Mouse (Mus musculus): ENCODE data around the gene Cyb5d2.
A peak's percentile ranks its signal among the peaks of the same experiment; 100 is the strongest.
"Not testable (repeated sequence)": the region's sequence is repeated elsewhere in the genome, so short reads cannot be mapped to it uniquely, and the experiment has no call there.

Cyb5d2 gene

GRCm38 (mm10) chr11:72795455-72796295, at the start of gene Cyb5d2, which contains the start of gene Zzef1:
TSS of gene Cyb5d2 (minus strand) at chr11:72796142.
TSS of gene Zzef1 (plus strand) at chr11:72796226.
- peak; percentile 91 to 95 for DNase-seq

GRCm38 (mm10) chr11:72845526-72845925, 49.6 kb upstream of the Cyb5d2 start:
- DNase-seq, result no peak

GRCm38 (mm10) chr11:72843576-72843975, 47.6 kb upstream of the Cyb5d2 start:
- no peak for DNase-seq

- DNase-seq, result no peak
These were observed 46.8 kb upstream of the Cyb5d2 start for GRCm38 (mm10) chr11:72842731-72843130.

GRCm38 (mm10) chr11:72829869-72830268, 33.9 kb upstream of the Cyb5d2 start:
- no peak for DNase-seq

- DNase-seq, result no peak
These were observed 25.1 kb upstream of the Cyb5d2 start for GRCm38 (mm10) chr11:72821041-72821440.

GRCm38 (mm10) chr11:72818067-72818466, 22.1 kb upstream of the Cyb5d2 start:
- DNase-seq, result no peak

GRCm38 (mm10) chr11:72816859-72817258, 20.9 kb upstream of the Cyb5d2 start:
- DNase-seq, result no peak

GRCm38 (mm10) chr11:72814188-72814587, 18.2 kb upstream of the Cyb5d2 start:
- peak; percentile 5 to 13 for DNase-seq

- no peak for DNase-seq
These were observed 17.7 kb upstream of the Cyb5d2 start for GRCm38 (mm10) chr11:72813687-72814086.

- DNase-seq, result no peak
These were observed 12.1 kb upstream of the Cyb5d2 start for GRCm38 (mm10) chr11:72807992-72808391.

GRCm38 (mm10) chr11:72806556-72806955, 10.6 kb upstream of the Cyb5d2 start:
- DNase-seq, result no peak

- no peak for DNase-seq
These were observed 9.3 kb upstream of the Cyb5d2 start for GRCm38 (mm10) chr11:72805232-72805631.

- no peak for DNase-seq
These were observed 8.6 kb upstream of the Cyb5d2 start for GRCm38 (mm10) chr11:72804586-72804985.

- DNase-seq, result no peak
These were observed 7.1 kb upstream of the Cyb5d2 start for GRCm38 (mm10) chr11:72803038-72803437.

GRCm38 (mm10) chr11:72801182-72801581, 5.2 kb upstream of the Cyb5d2 start:
- DNase-seq, result no peak

GRCm38 (mm10) chr11:72798112-72798511, 2.2 kb upstream of the Cyb5d2 start:
- no peak for DNase-seq

- DNase-seq, result no peak
These were observed 914 bp upstream of the Cyb5d2 start for GRCm38 (mm10) chr11:72796773-72797338.

- no peak for DNase-seq
These were observed 350 bp upstream of the Cyb5d2 start for GRCm38 (mm10) chr11:72796296-72796687.

GRCm38 (mm10) chr11:72795149-72795454, 840 bp downstream of the Cyb5d2 start:
- DNase-seq, result no peak

- no peak for DNase-seq
These were observed 3.9 kb downstream of the Cyb5d2 start for GRCm38 (mm10) chr11:72792033-72792432.

GRCm38 (mm10) chr11:72782503-72782902, 13.4 kb downstream of the Cyb5d2 start:
- no peak for DNase-seq

GRCm38 (mm10) chr11:72782103-72782502, 13.8 kb downstream of the Cyb5d2 start:
- no peak for DNase-seq

GRCm38 (mm10) chr11:72778957-72779356, 17.0 kb downstream of the Cyb5d2 start:
- DNase-seq, result no peak

GRCm38 (mm10) chr11:72772611-72773010, 23.3 kb downstream of the Cyb5d2 start:
- DNase-seq, result not testable (repeated sequence)

Measured in thymus, postnatal 36 days (tissue).